Mouse (Mus musculus): Measurements from ENCODE around the gene Trim54. TPM values are rescaled to one million over a fixed set of nuclear protein-coding genes. Genes with fewer than 3 reads are reported as not detected.

Trim54 gene
- total RNA-seq, 1 experiment from 2014 or later = not detected

- no peak for DNase-seq
Measured at GRCm38 (mm10) chr5:31183678-31184077, 67.2 kb downstream of the Trim54 start.

Other genes with a start within 250 kb of the Trim54 start
- gene Tmem214, start 248.7 kb upstream of the Trim54 start, total RNA-seq (2021) = 49.2 and 52.8 TPM in 2 replicates
- gene Agbl5, start 228.0 kb upstream of the Trim54 start, total RNA-seq (2021) = 12.1 and 17.3 TPM in 2 replicates
- 190 and 207 TPM in 2 replicates for gene Ost4, start 208.9 kb upstream of the Trim54 start, total RNA-seq (2021)
- 41.3 and 57.2 TPM in 2 replicates for gene Emilin1, start 203.3 kb upstream of the Trim54 start, total RNA-seq (2021)
- 28.5 and 58.5 TPM in 2 replicates for gene Khk, start 195.3 kb upstream of the Trim54 start, total RNA-seq (2021)
- 1.0 TPM in 1 of 2 replicates, not detected in the other for gene Cgref1, start 171.1 kb upstream of the Trim54 start, total RNA-seq (2021)
- gene Preb, start 156.4 kb upstream of the Trim54 start, total RNA-seq (2021) = 131 TPM in 2 replicates
- gene Tcf23, start 148.1 kb upstream of the Trim54 start, total RNA-seq (2021) = 0.70 and 1.3 TPM in 2 replicates
- gene Atraid, start 68.4 kb upstream of the Trim54 start, total RNA-seq (2021) = 136 and 139 TPM in 2 replicates
- gene Slc5a6, start 67.8 kb upstream of the Trim54 start, total RNA-seq (2021) = 26.4 and 32.1 TPM in 2 replicates
- 28.3 and 29.1 TPM in 2 replicates for gene Cad, start 61.9 kb upstream of the Trim54 start, total RNA-seq (2021)
- not detected in 2 replicates for gene Dnajc5g, start 10.4 kb upstream of the Trim54 start, total RNA-seq (2021)
- not detected in 2 replicates for gene Slc30a3, start 8.5 kb upstream of the Trim54 start, total RNA-seq (2021)
- not detected in 2 replicates for gene Ucn, start 22.1 kb downstream of the Trim54 start, total RNA-seq (2021)
- 60.3 and 66.6 TPM in 2 replicates for gene Mpv17, start 37.5 kb downstream of the Trim54 start, total RNA-seq (2021)
- gene Gm29609, start 63.2 kb downstream of the Trim54 start, total RNA-seq (2021) = 3.2 and 3.5 TPM in 2 replicates
- gene Gtf3c2, start 63.4 kb downstream of the Trim54 start, total RNA-seq (2021) = 67.1 and 82.5 TPM in 2 replicates
- 97.6 and 99.5 TPM in 2 replicates for gene Snx17, start 76.5 kb downstream of the Trim54 start, total RNA-seq (2021)
- gene Eif2b4, start 76.7 kb downstream of the Trim54 start, total RNA-seq (2021) = 45.2 and 52.6 TPM in 2 replicates
- gene Zfp513, start 85.6 kb downstream of the Trim54 start, total RNA-seq (2021) = 28.4 and 34.3 TPM in 2 replicates
- 105 and 137 TPM in 2 replicates for gene Ppm1g, start 104.0 kb downstream of the Trim54 start, total RNA-seq (2021)
- 80.5 and 107 TPM in 2 replicates for gene Nrbp1, start 124.2 kb downstream of the Trim54 start, total RNA-seq (2021)
- gene Gm9970, start 124.5 kb downstream of the Trim54 start, total RNA-seq (2021) = not detected in 2 replicates
- gene Krtcap3, start 135.0 kb downstream of the Trim54 start, total RNA-seq (2021) = 5.2 and 5.3 TPM in 2 replicates
- 39.9 and 46.1 TPM in 2 replicates for gene Ift172, start 174.4 kb downstream of the Trim54 start, total RNA-seq (2021)
- 4.1 and 6.7 TPM in 2 replicates for gene Fndc4, start 179.4 kb downstream of the Trim54 start, total RNA-seq (2021)
- 0.55 and 0.95 TPM in 2 replicates for gene Gckr, start 180.7 kb downstream of the Trim54 start, total RNA-seq (2021)